Mouse (Mus musculus) adrenal gland (tissue): ENCODE results near the gene Mtmr3.

Experiments used
- intact Hi-C: fragments of 180-260 bp; cut with DNase I; formaldehyde crosslinking; loops from one replicate; pipeline ENCODE4 v1.15.1; 2025

Mtmr3 gene

GRCm38 (mm10) chr11:4471251-4471650, 123.4 kb downstream of the Mtmr3 start:
- intact Hi-C loops, result loop anchor here (5.0 kb wide), 1 partner anchor 1696 kb away; no protein-coding TSS in a partner anchor

GRCm38 (mm10) chr11:4469091-4469490, 125.6 kb downstream of the Mtmr3 start:
- intact Hi-C loops, result no loop called here

- intact Hi-C loops, result no loop called here
These were observed 127.2 kb downstream of the Mtmr3 start for GRCm38 (mm10) chr11:4467436-4467835.

- intact Hi-C loops, result no loop called here
These were observed 128.5 kb downstream of the Mtmr3 start for GRCm38 (mm10) chr11:4466191-4466590.

- intact Hi-C loops, result no loop called here
These were observed 130.0 kb downstream of the Mtmr3 start for GRCm38 (mm10) chr11:4464616-4465015.

- intact Hi-C loops, result no loop called here
These were observed 130.5 kb downstream of the Mtmr3 start for GRCm38 (mm10) chr11:4464186-4464585.

- intact Hi-C loops, result no loop called here
These were observed 131.8 kb downstream of the Mtmr3 start for GRCm38 (mm10) chr11:4462868-4463267.

GRCm38 (mm10) chr11:4461154-4461553, 133.5 kb downstream of the Mtmr3 start:
- intact Hi-C loops, result no loop called here

- intact Hi-C loops, result no loop called here
These were observed 134.0 kb downstream of the Mtmr3 start for GRCm38 (mm10) chr11:4460615-4461014.

- intact Hi-C loops, result no loop called here
These were observed 139.6 kb downstream of the Mtmr3 start for GRCm38 (mm10) chr11:4454895-4455535.

- intact Hi-C loops, result no loop called here
These were observed 142.0 kb downstream of the Mtmr3 start for GRCm38 (mm10) chr11:4452467-4453184.

- intact Hi-C loops, result no loop called here
These were observed 143.5 kb downstream of the Mtmr3 start for GRCm38 (mm10) chr11:4451116-4451515.

GRCm38 (mm10) chr11:4446195-4446868, 148.3 kb downstream of the Mtmr3 start:
- intact Hi-C loops, result no loop called here

GRCm38 (mm10) chr11:4442280-4442679, 152.4 kb downstream of the Mtmr3 start:
- intact Hi-C loops, result no loop called here

GRCm38 (mm10) chr11:4440978-4441377, 153.7 kb downstream of the Mtmr3 start, which contains the start of gene Hormad2:
Gene Hormad2, minus strand, starts transcription at chr11:4441105.
- intact Hi-C loops, result no loop called here

GRCm38 (mm10) chr11:4438211-4438610, 156.5 kb downstream of the Mtmr3 start:
- intact Hi-C loops, result loop anchor here (10.0 kb wide), 3 partner anchors 337 to 427 kb away; no protein-coding TSS in a partner anchor

GRCm38 (mm10) chr11:4437318-4437717, 157.3 kb downstream of the Mtmr3 start:
- intact Hi-C loops, result loop anchor here (10.0 kb wide), 3 partner anchors 337 to 427 kb away; no protein-coding TSS in a partner anchor

GRCm38 (mm10) chr11:4436631-4437030, 158.0 kb downstream of the Mtmr3 start:
- intact Hi-C loops, result loop anchor here (10.0 kb wide), 3 partner anchors 338 to 428 kb away; no protein-coding TSS in a partner anchor

- intact Hi-C loops, result loop anchor here (10.0 kb wide), 3 partner anchors 340 to 430 kb away; no protein-coding TSS in a partner anchor
These were observed 160.2 kb downstream of the Mtmr3 start for GRCm38 (mm10) chr11:4434461-4434860.
